In the genomic region with DNA sequence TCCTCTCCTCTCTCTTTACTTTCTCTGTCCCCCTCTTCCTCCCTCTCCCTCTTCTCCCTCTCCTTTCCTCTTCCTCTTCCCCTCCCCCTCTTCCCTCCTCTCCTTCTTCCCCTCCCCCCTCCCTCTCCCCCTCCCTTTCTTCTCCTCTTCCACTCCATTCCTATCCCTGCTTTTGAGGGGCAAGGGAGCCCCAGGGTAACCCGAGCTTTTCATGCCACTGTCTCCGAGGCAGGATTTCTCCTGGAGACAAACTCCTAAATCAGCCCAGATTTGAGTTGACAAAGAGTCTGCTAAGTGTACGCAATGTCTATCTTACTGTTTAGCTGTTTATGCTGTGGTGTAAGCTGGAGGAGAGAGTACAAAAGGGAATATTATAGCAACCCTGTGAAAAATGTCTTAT, we compare ENCODE assay signal across 15 mouse cellular contexts.
DNase-seq lines count a peak whose midpoint lies in the region; ATAC-seq and TF ChIP-seq lines count a peak whose summit lies in the region.
"Had no signal": no experiment of that assay in that cellular context is flagged by ENCODE, and none has a peak within 500 bp of the region (broad histone marks: within the 10 kb centered on the region; RNA-seq: fewer than 3 reads in every experiment).

No protein-coding gene starts in this region.

- no peak for ATAC-seq in neural tube, embryonic 11.5 days (ENCODE audit: insufficient read depth, low FRiP score, low TSS enrichment)
- ATAC-seq in forebrain, embryonic 12.5 days (ENCODE audit: low FRiP score) = 0 out of 2 replicates have a peak, but pooled peaks have one; percentile 42
- no peak for ATAC-seq in midbrain, embryonic 15.5 days (replicated peaks)
- ATAC-seq: liver, postnatal 0 days had no signal

- peaks cover 19% of the 10 kb centered on the region for H3K4me1 ChIP-seq in heart, embryonic 10.5 days
- H3K4me1 ChIP-seq in neural tube, embryonic 11.5 days (ENCODE audit: control insufficient read depth, insufficient read depth, low read length) = peaks cover 9% of the 10 kb centered on the region; the same call in 1 of the 2 replicates
- H3K4me1 ChIP-seq in forebrain, embryonic 12.5 days = peaks cover 27% of the 10 kb centered on the region
- H3K4me1 ChIP-seq in midbrain, embryonic 15.5 days = peaks cover 16% of the 10 kb centered on the region
- peaks cover 4% of the 10 kb centered on the region; the same call in 1 of the 2 replicates for H3K4me1 ChIP-seq in cerebellum, adult 2 months (ENCODE audit: control insufficient read depth, insufficient read depth, low read length)

- H3K27me3 ChIP-seq in heart, embryonic 10.5 days (ENCODE audit: insufficient read depth, poor library complexity, severe bottlenecking) = peaks cover 23% of the 10 kb centered on the region
- H3K27me3 ChIP-seq in neural tube, embryonic 11.5 days (ENCODE audit: control insufficient read depth, insufficient read depth, low read length) = no peaks in the 10 kb centered on the region
- no peaks in the 10 kb centered on the region; the same call in 1 of the 2 replicates for H3K27me3 ChIP-seq in forebrain, embryonic 12.5 days
- no peaks in the 10 kb centered on the region for H3K27me3 ChIP-seq in midbrain, embryonic 15.5 days (replicated peaks)
- H3K27me3 ChIP-seq in cerebellum, adult 2 months (ENCODE audit: control insufficient read depth, insufficient read depth, low read length) = no peaks in the 10 kb centered on the region
- H3K27me3 ChIP-seq: limb, embryonic 15.5 days; Patski had no signal

- no peak for TF ChIP-seq CTCF in cerebellum, adult 2 months (IDR thresholded peaks at IDR 0.05; ENCODE audit: borderline replicate concordance, insufficient read depth, low read depth, low read length)

- intact Hi-C loops in heart, postnatal 25 days (cut with DNase I) = no loop called here

- H3K36me3 ChIP-seq in heart, embryonic 10.5 days = peaks cover 3% of the 10 kb centered on the region; the same call in 1 of the 2 replicates
- H3K36me3 ChIP-seq in neural tube, embryonic 11.5 days (ENCODE audit: control insufficient read depth, insufficient read depth, low read length) = no peaks in the 10 kb centered on the region
- no peaks in the 10 kb centered on the region for H3K36me3 ChIP-seq in forebrain, embryonic 12.5 days (replicated peaks)
- no peaks in the 10 kb centered on the region for H3K36me3 ChIP-seq in midbrain, embryonic 15.5 days (replicated peaks)
- H3K36me3 ChIP-seq: limb, embryonic 15.5 days had no signal

- H3K27ac ChIP-seq in heart, embryonic 10.5 days = 0 out of 2 replicates have a peak overlapping the region, but pooled peaks have one; percentile 56
- H3K27ac ChIP-seq in neural tube, embryonic 11.5 days (ENCODE audit: low read depth, low read length) = no peak overlapping the region
- peak overlapping the region; percentile 87 for H3K27ac ChIP-seq in forebrain, embryonic 12.5 days
- peak overlapping the region; percentile 46 for H3K27ac ChIP-seq in midbrain, embryonic 15.5 days
- H3K27ac ChIP-seq in cerebellum, adult 2 months (ENCODE audit: insufficient read depth, low read length) = no peak overlapping the region
- H3K27ac ChIP-seq: kidney, postnatal 0 days; layer of hippocampus, adult 2 months; limb, embryonic 15.5 days had no signal

- DNase-seq in heart, embryonic 10.5 days (ENCODE audit: low spot score) = no peak
- DNase-seq in heart, postnatal 25 days (ENCODE audit: low spot score) = no peak
- peak; percentile 30 for DNase-seq in neural tube, embryonic 11.5 days (ENCODE audit: low spot score)
- DNase-seq in neural tube, embryonic 10.5 days (ENCODE audit: extremely low spot score, low spot score) = no peak
- no peak for DNase-seq in thymus, postnatal 14 days
- no peak for DNase-seq in cerebellum, adult 2 months
- DNase-seq: B cell, adult 2 months; liver, postnatal 0 days; thymus, adult 18-20 months had no signal

- TF ChIP-seq POLR2A in cerebellum, adult 2 months (IDR thresholded peaks at IDR 0.05; ENCODE audit: borderline replicate concordance, insufficient read depth, low read length) = no peak

- H3K4me2 ChIP-seq in neural tube, embryonic 11.5 days (ENCODE audit: low read depth) = no peak overlapping the region
- peak overlapping the region; percentile 46 for H3K4me2 ChIP-seq in forebrain, embryonic 12.5 days
- no peak overlapping the region for H3K4me2 ChIP-seq in midbrain, embryonic 15.5 days

- H3K9me3 ChIP-seq in heart, embryonic 10.5 days = no peaks in the 10 kb centered on the region
- H3K9me3 ChIP-seq in neural tube, embryonic 11.5 days (ENCODE audit: control insufficient read depth, low read length) = 0 out of 2 replicates have a peak, but pooled peaks cover 4% of the 10 kb centered on the region
- peaks cover 7% of the 10 kb centered on the region for H3K9me3 ChIP-seq in forebrain, embryonic 12.5 days
- H3K9me3 ChIP-seq in midbrain, embryonic 15.5 days = no peaks in the 10 kb centered on the region
- H3K9me3 ChIP-seq: limb, embryonic 15.5 days had no signal

- no peak overlapping the region for H3K4me3 ChIP-seq in heart, embryonic 10.5 days
- no peak overlapping the region for H3K4me3 ChIP-seq in neural tube, embryonic 11.5 days (ENCODE audit: low read depth, low read length)
- H3K4me3 ChIP-seq in forebrain, embryonic 12.5 days (replicated peaks) = no peak overlapping the region
- H3K4me3 ChIP-seq in midbrain, embryonic 15.5 days = no peak overlapping the region
- no peak overlapping the region for H3K4me3 ChIP-seq in cerebellum, adult 2 months (replicated peaks; ENCODE audit: insufficient read depth, low read depth, low read length)
- H3K4me3 ChIP-seq: layer of hippocampus, adult 2 months; limb, embryonic 15.5 days had no signal

- WGBS in heart, embryonic 10.5 days = 33% methylated on average over 3 of the region's 3 CpGs
- WGBS in neural tube, embryonic 11.5 days = 15% methylated on average over 3 of the region's 3 CpGs
- WGBS in forebrain, embryonic 12.5 days = 7% methylated on average over 3 of the region's 3 CpGs
- 25% methylated on average over 3 of the region's 3 CpGs for WGBS in midbrain, embryonic 15.5 days
- 57% methylated on average over 3 of the region's 3 CpGs for WGBS in cerebellum, adult 2 months

- no peak overlapping the region for H3K9ac ChIP-seq in neural tube, embryonic 11.5 days (ENCODE audit: low read length)
- H3K9ac ChIP-seq in forebrain, embryonic 12.5 days = peak overlapping the region; percentile 34; the same call in 1 of the 2 replicates
- no peak overlapping the region for H3K9ac ChIP-seq in midbrain, embryonic 15.5 days
- H3K9ac ChIP-seq: limb, embryonic 15.5 days; liver, postnatal 0 days had no signal

Comparison
In these comparisons a context has a peak if more than half of its experiments do, and no peak if none do; other contexts are left out.
1. H3K27ac ChIP-seq: peak in heart, embryonic 10.5 days (single experiment), forebrain, embryonic 12.5 days (single experiment) and midbrain, embryonic 15.5 days (single experiment); none in neural tube, embryonic 11.5 days (single experiment) and cerebellum, adult 2 months (single experiment).